Mouse (Mus musculus): ENCODE results near the gene Sugct. TPM values are rescaled to one million over a fixed set of nuclear protein-coding genes. Genes with fewer than 3 reads are reported as not detected.

Sugct gene
- total and polyA plus RNA-seq, 2 experiments = 10.9 to 25.4 TPM

DNA sequence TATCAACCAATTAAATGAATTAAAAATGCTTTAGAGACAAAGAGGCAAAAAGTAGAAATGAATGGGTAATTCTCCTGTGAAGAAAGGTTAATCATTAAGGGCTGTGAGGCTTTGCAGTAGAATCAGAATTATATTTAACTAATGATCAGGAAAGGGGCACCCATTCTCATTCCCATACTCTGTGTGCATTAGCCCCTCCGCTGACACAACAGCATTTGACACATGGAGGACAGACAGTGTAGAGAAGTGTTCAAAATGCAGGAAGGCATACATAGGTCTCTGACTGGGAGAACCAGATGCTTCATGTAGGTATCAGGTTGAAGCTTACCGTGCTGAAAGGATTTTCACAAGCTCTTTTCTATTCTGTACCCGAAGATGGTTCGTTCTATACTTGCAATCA is 393.8 kb downstream of the Sugct start:
- H3K36me3 ChIP-seq (ENCODE audit: control insufficient read depth, insufficient read depth, low read length) = no peaks in the 10 kb centered on the region
- H3K27ac ChIP-seq (replicated peaks; ENCODE audit: insufficient read depth, low read depth, low read length) = no peak overlapping the region
- H3K79me2 ChIP-seq (ENCODE audit: control insufficient read depth, insufficient read depth, low read length) = no peaks in the 10 kb centered on the region
- no peak for TF ChIP-seq POLR2A (IDR thresholded peaks at IDR 0.05; ENCODE audit: extremely low read depth, insufficient read depth, low read length)
- no peak for TF ChIP-seq CTCF (IDR thresholded peaks at IDR 0.05; ENCODE audit: low read depth, low read length)
- H3K9ac ChIP-seq (ENCODE audit: low read depth, low read length) = no peak overlapping the region
- H3K4me3 ChIP-seq (ENCODE audit: insufficient read depth, low read depth, low read length) = no peak overlapping the region
- H3K4me1 ChIP-seq (ENCODE audit: control insufficient read depth, insufficient read depth, low read length) = no peaks in the 10 kb centered on the region
- 87% methylated on average over 4 of the region's 4 CpGs for WGBS
- no peaks in the 10 kb centered on the region for H3K27me3 ChIP-seq (ENCODE audit: control insufficient read depth, insufficient read depth, low read length)
- DNase-seq (ENCODE audit: extremely low read depth, low read depth, low spot score) = no peak

- TF ChIP-seq POLR2A (IDR thresholded peaks at IDR 0.05; ENCODE audit: extremely low read depth, insufficient read depth, low read length) = no peak
- no peak for TF ChIP-seq CTCF (IDR thresholded peaks at IDR 0.05; ENCODE audit: low read depth, low read length)
- DNase-seq (ENCODE audit: extremely low read depth, low read depth, low spot score) = no peak
These were observed 397.8 kb downstream of the Sugct start for GRCm38 (mm10) chr13:17297462-17298005.

GRCm38 (mm10) chr13:17296912-17297311 is 398.4 kb downstream of the Sugct start:
- Histone ChIP-seq H3K4me3 (ENCODE audit: insufficient read depth, low read depth, low read length) (no peak overlapping the region), H3K27me3 (ENCODE audit: control insufficient read depth, insufficient read depth, low read length) (no peaks in the 10 kb centered on the region), H3K79me2 (ENCODE audit: control insufficient read depth, insufficient read depth, low read length) (no peaks in the 10 kb centered on the region), H3K36me3 (ENCODE audit: control insufficient read depth, insufficient read depth, low read length) (no peaks in the 10 kb centered on the region), H3K9ac (ENCODE audit: low read depth, low read length) (no peak overlapping the region), H3K4me1 (ENCODE audit: control insufficient read depth, insufficient read depth, low read length) (no peaks in the 10 kb centered on the region), H3K27ac (replicated peaks; ENCODE audit: insufficient read depth, low read depth, low read length) (no peak overlapping the region)
- no peak for TF ChIP-seq POLR2A (IDR thresholded peaks at IDR 0.05; ENCODE audit: extremely low read depth, insufficient read depth, low read length)
- no peak for TF ChIP-seq CTCF (IDR thresholded peaks at IDR 0.05; ENCODE audit: low read depth, low read length)
- no peak for DNase-seq (ENCODE audit: extremely low read depth, low read depth, low spot score)
- WGBS = 78% methylated on average over 4 of the region's 4 CpGs

More at GRCm38 (mm10) chr13:17297462-17298005, 397.8 kb downstream of the Sugct start:
- H3K36me3 ChIP-seq (ENCODE audit: control insufficient read depth, insufficient read depth, low read length) = no peaks in the 10 kb centered on the region
- H3K27ac ChIP-seq (replicated peaks; ENCODE audit: insufficient read depth, low read depth, low read length) = no peak overlapping the region
- no peaks in the 10 kb centered on the region for H3K4me1 ChIP-seq (ENCODE audit: control insufficient read depth, insufficient read depth, low read length)
- WGBS = 29% methylated on average over 1 of the region's 1 CpGs
- no peak overlapping the region for H3K4me3 ChIP-seq (ENCODE audit: insufficient read depth, low read depth, low read length)
- no peak overlapping the region for H3K9ac ChIP-seq (ENCODE audit: low read depth, low read length)
- no peaks in the 10 kb centered on the region for H3K27me3 ChIP-seq (ENCODE audit: control insufficient read depth, insufficient read depth, low read length)
- H3K79me2 ChIP-seq (ENCODE audit: control insufficient read depth, insufficient read depth, low read length) = no peaks in the 10 kb centered on the region

DNA sequence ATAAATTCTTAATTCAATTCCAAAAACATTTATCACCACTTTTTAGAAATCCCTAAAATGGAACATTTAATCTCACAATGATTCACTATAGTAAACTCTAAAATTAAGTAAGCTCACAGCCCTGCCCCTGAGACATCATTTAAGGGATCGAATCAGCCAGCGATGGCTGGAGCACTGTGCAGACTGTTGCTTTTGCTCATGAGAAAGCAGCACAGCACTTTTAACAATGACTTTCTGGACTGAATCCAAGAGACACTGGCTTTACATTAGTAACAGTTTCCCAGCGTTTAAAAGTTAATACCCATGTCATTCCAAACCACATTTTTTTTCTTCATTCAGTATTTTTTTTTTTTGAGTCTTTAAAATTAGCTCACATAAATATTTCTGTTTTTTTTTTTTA is 398.9 kb downstream of the Sugct start:
- TF ChIP-seq CTCF (IDR thresholded peaks at IDR 0.05; ENCODE audit: low read depth, low read length) (no peak), POLR2A (IDR thresholded peaks at IDR 0.05; ENCODE audit: extremely low read depth, insufficient read depth, low read length) (no peak)
- no peaks in the 10 kb centered on the region for H3K4me1 ChIP-seq (ENCODE audit: control insufficient read depth, insufficient read depth, low read length)
- H3K9ac ChIP-seq (ENCODE audit: low read depth, low read length) = no peak overlapping the region
- no peak overlapping the region for H3K4me3 ChIP-seq (ENCODE audit: insufficient read depth, low read depth, low read length)
- H3K27me3 ChIP-seq (ENCODE audit: control insufficient read depth, insufficient read depth, low read length) = no peaks in the 10 kb centered on the region
- H3K27ac ChIP-seq (replicated peaks; ENCODE audit: insufficient read depth, low read depth, low read length) = no peak overlapping the region
- WGBS = 85% methylated on average over 3 of the region's 3 CpGs
- no peaks in the 10 kb centered on the region for H3K36me3 ChIP-seq (ENCODE audit: control insufficient read depth, insufficient read depth, low read length)
- no peaks in the 10 kb centered on the region for H3K79me2 ChIP-seq (ENCODE audit: control insufficient read depth, insufficient read depth, low read length)
- no peak for DNase-seq (ENCODE audit: extremely low read depth, low read depth, low spot score)

DNA sequence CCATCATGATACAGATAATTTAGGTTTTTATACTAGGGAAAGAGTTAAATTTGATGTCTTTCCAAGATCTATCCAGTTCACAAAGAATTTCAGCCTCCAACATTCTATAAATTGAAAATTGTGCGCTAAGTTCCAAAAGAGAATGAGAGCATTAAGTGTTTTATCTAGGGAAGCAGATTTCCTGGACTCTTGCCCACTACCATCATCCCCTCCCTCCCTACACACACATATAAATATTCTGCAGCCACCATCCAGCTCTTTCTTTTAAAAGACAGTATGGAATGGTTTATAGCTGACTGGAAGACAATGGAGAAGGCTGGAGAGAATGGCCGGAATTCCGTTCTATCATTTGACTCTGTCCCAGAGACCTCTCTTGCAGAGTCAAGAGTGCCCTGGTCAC is 404.3 kb downstream of the Sugct start:
- Histone ChIP-seq H3K36me3 (ENCODE audit: control insufficient read depth, insufficient read depth, low read length) (no peaks in the 10 kb centered on the region), H3K79me2 (ENCODE audit: control insufficient read depth, insufficient read depth, low read length) (no peaks in the 10 kb centered on the region), H3K9ac (ENCODE audit: low read depth, low read length) (no peak overlapping the region), H3K27me3 (ENCODE audit: control insufficient read depth, insufficient read depth, low read length) (no peaks in the 10 kb centered on the region), H3K4me1 (ENCODE audit: control insufficient read depth, insufficient read depth, low read length) (no peaks in the 10 kb centered on the region), H3K27ac (replicated peaks; ENCODE audit: insufficient read depth, low read depth, low read length) (no peak overlapping the region), H3K4me3 (ENCODE audit: insufficient read depth, low read depth, low read length) (no peak overlapping the region)
- DNase-seq (ENCODE audit: extremely low read depth, low read depth, low spot score) = no peak
- no peak for TF ChIP-seq CTCF (IDR thresholded peaks at IDR 0.05; ENCODE audit: low read depth, low read length)
- no peak for TF ChIP-seq POLR2A (IDR thresholded peaks at IDR 0.05; ENCODE audit: extremely low read depth, insufficient read depth, low read length)
- 88% methylated on average over 3 of the region's 3 CpGs for WGBS

- 26% methylated on average over 1 of the region's 1 CpGs for WGBS
These were observed 407.0 kb downstream of the Sugct start for GRCm38 (mm10) chr13:17288377-17288776.

More at GRCm38 (mm10) chr13:17288377-17288776, 407.0 kb downstream of the Sugct start:
- Histone ChIP-seq H3K27me3 (ENCODE audit: control insufficient read depth, insufficient read depth, low read length) (no peaks in the 10 kb centered on the region), H3K79me2 (ENCODE audit: control insufficient read depth, insufficient read depth, low read length) (no peaks in the 10 kb centered on the region), H3K9ac (ENCODE audit: low read depth, low read length) (no peak overlapping the region), H3K4me3 (ENCODE audit: insufficient read depth, low read depth, low read length) (no peak overlapping the region), H3K4me1 (ENCODE audit: control insufficient read depth, insufficient read depth, low read length) (no peaks in the 10 kb centered on the region), H3K36me3 (ENCODE audit: control insufficient read depth, insufficient read depth, low read length) (no peaks in the 10 kb centered on the region), H3K27ac (replicated peaks; ENCODE audit: insufficient read depth, low read depth, low read length) (no peak overlapping the region)
- no peak for TF ChIP-seq POLR2A (IDR thresholded peaks at IDR 0.05; ENCODE audit: extremely low read depth, insufficient read depth, low read length)
- no peak for TF ChIP-seq CTCF (IDR thresholded peaks at IDR 0.05; ENCODE audit: low read depth, low read length)
- DNase-seq (ENCODE audit: extremely low read depth, low read depth, low spot score) = no peak
